Mouse (Mus musculus): ENCODE results near the gene Axin2. TPM values are rescaled to one million over a fixed set of nuclear protein-coding genes. Genes with fewer than 3 reads are reported as not detected.

Gene Axin2
- total and polyA plus RNA-seq, 2 experiments from 2014 or later, result 0.90 to 2.8 TPM

- Histone ChIP-seq H3K4me3 (ENCODE audit: low read depth, low read length) (no peak overlapping the region), H3K9me3 (replicated peaks; ENCODE audit: control insufficient read depth, low read length) (no peaks in the 10 kb centered on the region), H3K4me2 (ENCODE audit: low read depth, low read length) (no peak overlapping the region), H3K27ac (ENCODE audit: low read depth) (no peak overlapping the region), H3K9ac (replicated peaks; ENCODE audit: low read depth, low read length) (no peak overlapping the region), H3K36me3 (replicated peaks; ENCODE audit: control insufficient read depth, insufficient read depth, low read length) (no peaks in the 10 kb centered on the region), H3K4me1 (ENCODE audit: control insufficient read depth, insufficient read depth) (0 out of 2 replicates have a peak, but pooled peaks cover under 1% of the 10 kb centered on the region), H3K27me3 (ENCODE audit: control insufficient read depth, insufficient read depth, low read length) (peaks cover 10% of the 10 kb centered on the region)
- no peak for DNase-seq (ENCODE audit: low spot score)
- ATAC-seq (ENCODE audit: insufficient read depth, low read depth), result no peak
- WGBS, result 70% methylated on average over 4 of the region's 4 CpGs
- TF ChIP-seq EP300 (IDR thresholded peaks at IDR 0.05; ENCODE audit: low read depth) (no peak), CTCF (IDR thresholded peaks at IDR 0.05; ENCODE audit: low read depth) (no peak)
Measured at GRCm38 (mm10) chr11:108897034-108897433, 23.1 kb upstream of the Axin2 start.

- Histone ChIP-seq H3K4me1 (ENCODE audit: control insufficient read depth, insufficient read depth) (no peaks in the 10 kb centered on the region), H3K9me3 (replicated peaks; ENCODE audit: control insufficient read depth, low read length) (no peaks in the 10 kb centered on the region), H3K4me2 (ENCODE audit: low read depth, low read length) (no peak overlapping the region), H3K27ac (ENCODE audit: low read depth) (no peak overlapping the region), H3K9ac (replicated peaks; ENCODE audit: low read depth, low read length) (no peak overlapping the region), H3K27me3 (ENCODE audit: control insufficient read depth, insufficient read depth, low read length) (peaks cover 7% of the 10 kb centered on the region), H3K4me3 (ENCODE audit: low read depth, low read length) (no peak overlapping the region), H3K36me3 (replicated peaks; ENCODE audit: control insufficient read depth, insufficient read depth, low read length) (no peaks in the 10 kb centered on the region)
- TF ChIP-seq CTCF (IDR thresholded peaks at IDR 0.05; ENCODE audit: low read depth), result no peak
- no peak for TF ChIP-seq EP300 (IDR thresholded peaks at IDR 0.05; ENCODE audit: low read depth)
- ATAC-seq (ENCODE audit: insufficient read depth, low read depth) (no peak), DNase-seq (ENCODE audit: low spot score) (no peak)
- 71% methylated on average over 9 of the region's 9 CpGs for WGBS
Measured at GRCm38 (mm10) chr11:108898063-108898462, 22.1 kb upstream of the Axin2 start.

- no peak overlapping the region for H3K4me3 ChIP-seq (ENCODE audit: low read depth, low read length)
- H3K36me3 ChIP-seq (replicated peaks; ENCODE audit: control insufficient read depth, insufficient read depth, low read length), result no peaks in the 10 kb centered on the region
- WGBS, result 52% methylated on average over 6 of the region's 6 CpGs
- no peak overlapping the region for H3K9ac ChIP-seq (replicated peaks; ENCODE audit: low read depth, low read length)
- H3K27ac ChIP-seq (ENCODE audit: low read depth), result no peak overlapping the region
- peaks cover 7% of the 10 kb centered on the region for H3K27me3 ChIP-seq (ENCODE audit: control insufficient read depth, insufficient read depth, low read length)
- ATAC-seq (ENCODE audit: insufficient read depth, low read depth) (no peak), DNase-seq (ENCODE audit: low spot score) (no peak)
- TF ChIP-seq EP300 (IDR thresholded peaks at IDR 0.05; ENCODE audit: low read depth) (no peak), CTCF (IDR thresholded peaks at IDR 0.05; ENCODE audit: low read depth) (no peak)
- no peaks in the 10 kb centered on the region for H3K9me3 ChIP-seq (replicated peaks; ENCODE audit: control insufficient read depth, low read length)
- H3K4me2 ChIP-seq (ENCODE audit: low read depth, low read length), result no peak overlapping the region
- no peaks in the 10 kb centered on the region for H3K4me1 ChIP-seq (ENCODE audit: control insufficient read depth, insufficient read depth)
Measured at GRCm38 (mm10) chr11:108898483-108898882, 21.7 kb upstream of the Axin2 start.

- TF ChIP-seq EP300 (IDR thresholded peaks at IDR 0.05; ENCODE audit: low read depth), result no peak
- TF ChIP-seq CTCF (IDR thresholded peaks at IDR 0.05; ENCODE audit: low read depth), result no peak
- Histone ChIP-seq H3K36me3 (replicated peaks; ENCODE audit: control insufficient read depth, insufficient read depth, low read length) (no peaks in the 10 kb centered on the region), H3K4me3 (ENCODE audit: low read depth, low read length) (no peak overlapping the region), H3K9ac (replicated peaks; ENCODE audit: low read depth, low read length) (no peak overlapping the region), H3K9me3 (replicated peaks; ENCODE audit: control insufficient read depth, low read length) (no peaks in the 10 kb centered on the region), H3K4me1 (ENCODE audit: control insufficient read depth, insufficient read depth) (no peaks in the 10 kb centered on the region), H3K4me2 (ENCODE audit: low read depth, low read length) (no peak overlapping the region), H3K27ac (ENCODE audit: low read depth) (no peak overlapping the region), H3K27me3 (ENCODE audit: control insufficient read depth, insufficient read depth, low read length) (peaks cover 7% of the 10 kb centered on the region)
- ATAC-seq (ENCODE audit: insufficient read depth, low read depth) (no peak), DNase-seq (ENCODE audit: low spot score) (no peak)
- WGBS, result 70% methylated on average over 10 of the region's 10 CpGs
Measured at GRCm38 (mm10) chr11:108900718-108901488, 19.2 kb upstream of the Axin2 start.

- Histone ChIP-seq H3K9me3 (replicated peaks; ENCODE audit: control insufficient read depth, low read length) (no peaks in the 10 kb centered on the region), H3K27me3 (ENCODE audit: control insufficient read depth, insufficient read depth, low read length) (peaks cover 11% of the 10 kb centered on the region), H3K36me3 (replicated peaks; ENCODE audit: control insufficient read depth, insufficient read depth, low read length) (no peaks in the 10 kb centered on the region), H3K4me1 (ENCODE audit: control insufficient read depth, insufficient read depth) (no peaks in the 10 kb centered on the region), H3K4me2 (ENCODE audit: low read depth, low read length) (no peak overlapping the region), H3K27ac (ENCODE audit: low read depth) (no peak overlapping the region), H3K4me3 (ENCODE audit: low read depth, low read length) (no peak overlapping the region), H3K9ac (replicated peaks; ENCODE audit: low read depth, low read length) (no peak overlapping the region)
- ATAC-seq (ENCODE audit: insufficient read depth, low read depth) (no peak), DNase-seq (ENCODE audit: low spot score) (no peak)
- TF ChIP-seq CTCF (IDR thresholded peaks at IDR 0.05; ENCODE audit: low read depth) (no peak), EP300 (IDR thresholded peaks at IDR 0.05; ENCODE audit: low read depth) (no peak)
- 81% methylated on average over 7 of the region's 7 CpGs for WGBS
Measured at GRCm38 (mm10) chr11:108901670-108902069, 18.5 kb upstream of the Axin2 start.

GRCm38 (mm10) chr11:108902303-108902702, 17.8 kb upstream of the Axin2 start:
- 76% methylated on average over 4 of the region's 4 CpGs for WGBS
- no peak overlapping the region for H3K4me2 ChIP-seq (ENCODE audit: low read depth, low read length)
- DNase-seq (ENCODE audit: low spot score), result no peak
- no peak overlapping the region for H3K9ac ChIP-seq (replicated peaks; ENCODE audit: low read depth, low read length)
- H3K4me3 ChIP-seq (ENCODE audit: low read depth, low read length), result no peak overlapping the region
- no peaks in the 10 kb centered on the region for H3K4me1 ChIP-seq (ENCODE audit: control insufficient read depth, insufficient read depth)
- H3K27ac ChIP-seq (ENCODE audit: low read depth), result no peak overlapping the region
- ATAC-seq (ENCODE audit: insufficient read depth, low read depth), result no peak
- H3K9me3 ChIP-seq (replicated peaks; ENCODE audit: control insufficient read depth, low read length), result no peaks in the 10 kb centered on the region
- H3K27me3 ChIP-seq (ENCODE audit: control insufficient read depth, insufficient read depth, low read length), result peaks cover 12% of the 10 kb centered on the region
- TF ChIP-seq EP300 (IDR thresholded peaks at IDR 0.05; ENCODE audit: low read depth) (no peak), CTCF (IDR thresholded peaks at IDR 0.05; ENCODE audit: low read depth) (no peak)
- H3K36me3 ChIP-seq (replicated peaks; ENCODE audit: control insufficient read depth, insufficient read depth, low read length), result no peaks in the 10 kb centered on the region

All from heart, postnatal 0 days (tissue).